Mouse (Mus musculus) urinary bladder, postnatal 25 days (tissue): ENCODE results near the gene Tinf2.
A peak's percentile ranks its signal among the peaks of the same experiment; 100 is the strongest.

ENCODE experiments used
- DNase-seq: peaks from one replicate; pipeline ENCODE4 v3.0.0; 2022; ENCODE audit warnings: low spot score

Tinf2 gene

GRCm38 (mm10) chr14:55635523-55636007 lies 46.1 kb downstream of the Tinf2 start, which contains the start of gene Ipo4:
Ipo4 (minus strand) TSS chr14:55635957.
- DNase-seq: peak; percentile 78

GRCm38 (mm10) chr14:55634874-55635522 lies 46.6 kb downstream of the Tinf2 start:
- peak; percentile 41 for DNase-seq

GRCm38 (mm10) chr14:55629312-55629711 lies 52.3 kb downstream of the Tinf2 start:
- peak; percentile 53 for DNase-seq

GRCm38 (mm10) chr14:55628077-55628827 lies 53.4 kb downstream of the Tinf2 start:
- DNase-seq: no peak
